Mouse (Mus musculus): ENCODE data around the gene Tnfaip8l3. TPM values are rescaled to one million over a fixed set of nuclear protein-coding genes. Genes with fewer than 3 reads are reported as not detected.

Tnfaip8l3 gene
- polyA plus RNA-seq, 1 experiment from 2014 or later = 0.12 TPM

- Histone ChIP-seq H3K4me1 (replicated peaks; ENCODE audit: control insufficient read depth, insufficient read depth, low read length) (peaks cover 3% of the 10 kb centered on the region; the same call in 1 of the 2 replicates), H3K9me3 (ENCODE audit: control insufficient read depth, low read length) (no peaks in the 10 kb centered on the region), H3K9ac (ENCODE audit: low read length) (peak overlapping the region; percentile 61), H3K4me2 (ENCODE audit: low read depth, low read length, severe bottlenecking) (peak overlapping the region; percentile 98), H3K27me3 (ENCODE audit: control insufficient read depth, insufficient read depth, low read length) (peaks cover 10% of the 10 kb centered on the region), H3K36me3 (ENCODE audit: control insufficient read depth, insufficient read depth, low read length) (no peaks in the 10 kb centered on the region), H3K27ac (ENCODE audit: low read depth, low read length) (no peak overlapping the region), H3K4me3 (ENCODE audit: low read depth, low read length) (peak overlapping the region; percentile 61)
- under 1% methylated on average over 42 of the region's 42 CpGs for WGBS
- peak; percentile 73 for DNase-seq (ENCODE audit: low spot score)
- peak; percentile 65 for ATAC-seq (replicated peaks; ENCODE audit: low FRiP score)
Observed at GRCm38 (mm10) chr9:53974328-53975121, 93.7 kb downstream of the Tnfaip8l3 start.

DNA sequence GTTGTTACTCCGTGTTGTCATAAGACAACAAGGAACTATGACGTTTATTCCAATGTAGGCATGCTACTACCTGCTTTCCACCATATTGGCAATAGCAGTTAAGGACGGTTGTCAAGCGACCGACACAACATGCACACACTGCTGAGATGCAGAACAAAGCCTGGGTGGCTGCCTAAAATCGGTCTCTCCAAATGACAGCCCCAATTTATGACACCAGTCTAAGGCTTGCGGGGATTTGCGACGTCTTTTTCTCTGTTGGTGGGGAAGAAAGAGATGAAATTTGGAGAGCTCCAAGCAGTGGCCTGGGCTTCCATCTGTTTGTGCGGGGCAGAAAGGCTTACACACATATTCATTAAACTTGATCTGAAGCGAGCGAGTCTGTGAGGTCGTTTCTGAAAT lies 94.3 kb downstream of the Tnfaip8l3 start:
- no peaks in the 10 kb centered on the region for H3K9me3 ChIP-seq (ENCODE audit: control insufficient read depth, low read length)
- 16% methylated on average over 13 of the region's 13 CpGs for WGBS
- peaks cover 3% of the 10 kb centered on the region; the same call in 1 of the 2 replicates for H3K4me1 ChIP-seq (replicated peaks; ENCODE audit: control insufficient read depth, insufficient read depth, low read length)
- DNase-seq (ENCODE audit: low spot score) (no peak), ATAC-seq (replicated peaks; ENCODE audit: low FRiP score) (no peak)
- H3K4me2 ChIP-seq (ENCODE audit: low read depth, low read length, severe bottlenecking) = peak overlapping the region; percentile 98
- peak overlapping the region; percentile 61; the same call in 1 of the 2 replicates for H3K4me3 ChIP-seq (ENCODE audit: low read depth, low read length)
- peaks cover 10% of the 10 kb centered on the region for H3K27me3 ChIP-seq (ENCODE audit: control insufficient read depth, insufficient read depth, low read length)
- peak overlapping the region; percentile 61; the same call in 1 of the 2 replicates for H3K9ac ChIP-seq (ENCODE audit: low read length)
- H3K27ac ChIP-seq (ENCODE audit: low read depth, low read length) = no peak overlapping the region
- no peaks in the 10 kb centered on the region for H3K36me3 ChIP-seq (ENCODE audit: control insufficient read depth, insufficient read depth, low read length)

Other genes starting within 250 kb of the Tnfaip8l3 start
- not detected in 2 replicates for gene Sln, start 218.2 kb downstream of the Tnfaip8l3 start, polyA plus RNA-seq (2014; fragmentation: Nextera tagmentation; extraction: Ambion mirVana)
- gene Elmod1, start 93.1 kb downstream of the Tnfaip8l3 start, polyA plus RNA-seq (2014; fragmentation: Nextera tagmentation; extraction: Ambion mirVana) = 2.8 and 2.9 TPM in 2 replicates
- not detected in 2 replicates for gene Cyp19a1, start 199.7 kb upstream of the Tnfaip8l3 start, polyA plus RNA-seq (2014; fragmentation: Nextera tagmentation; extraction: Ambion mirVana)
- gene Gldn, start 218.1 kb upstream of the Tnfaip8l3 start, polyA plus RNA-seq (2014; fragmentation: Nextera tagmentation; extraction: Ambion mirVana) = 0.11 TPM in 1 of 2 replicates, not detected in the other